Mouse (Mus musculus): Measurements from ENCODE around the gene Srarp. TPM values are rescaled to one million over a fixed set of nuclear protein-coding genes. Genes with fewer than 3 reads are reported as not detected.
A peak's percentile ranks its signal among the peaks of the same experiment; 100 is the strongest.

Gene Srarp
- polyA plus RNA-seq, 1 experiment from 2014 or later: not detected

GRCm38 (mm10) chr4:141397861-141398260, 38.0 kb downstream of the Srarp start:
- ATAC-seq (ENCODE audit: low FRiP score) (no peak), DNase-seq (ENCODE audit: low spot score) (no peak)
- Histone ChIP-seq H3K9ac (ENCODE audit: low read depth, low read length) (no peak overlapping the region), H3K4me3 (ENCODE audit: low read depth, low read length) (no peak overlapping the region), H3K9me3 (ENCODE audit: control insufficient read depth, low read length) (no peaks in the 10 kb centered on the region), H3K4me1 (replicated peaks; ENCODE audit: control insufficient read depth, insufficient read depth, low read length) (no peaks in the 10 kb centered on the region), H3K36me3 (ENCODE audit: control insufficient read depth, insufficient read depth, low read length) (no peaks in the 10 kb centered on the region), H3K27me3 (ENCODE audit: control insufficient read depth, insufficient read depth, low read length) (no peaks in the 10 kb centered on the region), H3K4me2 (replicated peaks; ENCODE audit: low read depth, low read length) (no peak overlapping the region), H3K27ac (ENCODE audit: low read depth, low read length) (no peak overlapping the region)
- 77% methylated on average over 12 of the region's 12 CpGs for WGBS

GRCm38 (mm10) chr4:141394751-141395150, 41.2 kb downstream of the Srarp start:
- ATAC-seq (ENCODE audit: low FRiP score) (no peak), DNase-seq (ENCODE audit: low spot score) (no peak)
- Histone ChIP-seq H3K9ac (ENCODE audit: low read depth, low read length) (no peak overlapping the region), H3K9me3 (ENCODE audit: control insufficient read depth, low read length) (no peaks in the 10 kb centered on the region), H3K27ac (ENCODE audit: low read depth, low read length) (no peak overlapping the region), H3K4me1 (replicated peaks; ENCODE audit: control insufficient read depth, insufficient read depth, low read length) (no peaks in the 10 kb centered on the region), H3K36me3 (ENCODE audit: control insufficient read depth, insufficient read depth, low read length) (no peaks in the 10 kb centered on the region), H3K27me3 (ENCODE audit: control insufficient read depth, insufficient read depth, low read length) (no peaks in the 10 kb centered on the region), H3K4me3 (ENCODE audit: low read depth, low read length) (no peak overlapping the region), H3K4me2 (replicated peaks; ENCODE audit: low read depth, low read length) (no peak overlapping the region)
- 18% methylated on average over 16 of the region's 16 CpGs for WGBS

GRCm38 (mm10) chr4:141391293-141391692, 44.6 kb downstream of the Srarp start:
- Histone ChIP-seq H3K4me3 (ENCODE audit: low read depth, low read length) (no peak overlapping the region), H3K4me1 (replicated peaks; ENCODE audit: control insufficient read depth, insufficient read depth, low read length) (no peaks in the 10 kb centered on the region), H3K36me3 (ENCODE audit: control insufficient read depth, insufficient read depth, low read length) (no peaks in the 10 kb centered on the region), H3K9ac (ENCODE audit: low read depth, low read length) (no peak overlapping the region), H3K27ac (ENCODE audit: low read depth, low read length) (no peak overlapping the region), H3K27me3 (ENCODE audit: control insufficient read depth, insufficient read depth, low read length) (no peaks in the 10 kb centered on the region), H3K4me2 (replicated peaks; ENCODE audit: low read depth, low read length) (no peak overlapping the region), H3K9me3 (ENCODE audit: control insufficient read depth, low read length) (no peaks in the 10 kb centered on the region)
- no peak for DNase-seq (ENCODE audit: low spot score)
- WGBS: 75% methylated on average over 12 of the region's 12 CpGs
- ATAC-seq (ENCODE audit: low FRiP score): no peak

GRCm38 (mm10) chr4:141389366-141390150, 46.3 kb downstream of the Srarp start:
- WGBS: 73% methylated on average over 18 of the region's 18 CpGs
- Histone ChIP-seq H3K4me3 (ENCODE audit: low read depth, low read length) (no peak overlapping the region), H3K27me3 (ENCODE audit: control insufficient read depth, insufficient read depth, low read length) (peaks cover 1% of the 10 kb centered on the region; the same call in 1 of the 2 replicates), H3K27ac (ENCODE audit: low read depth, low read length) (no peak overlapping the region), H3K36me3 (ENCODE audit: control insufficient read depth, insufficient read depth, low read length) (no peaks in the 10 kb centered on the region), H3K4me1 (replicated peaks; ENCODE audit: control insufficient read depth, insufficient read depth, low read length) (no peaks in the 10 kb centered on the region), H3K9ac (ENCODE audit: low read depth, low read length) (no peak overlapping the region), H3K4me2 (replicated peaks; ENCODE audit: low read depth, low read length) (no peak overlapping the region), H3K9me3 (ENCODE audit: control insufficient read depth, low read length) (no peaks in the 10 kb centered on the region)
- DNase-seq (ENCODE audit: low spot score): no peak
- ATAC-seq (ENCODE audit: low FRiP score): no peak; the same call in 1 of the 2 replicates

- Histone ChIP-seq H3K27ac (ENCODE audit: low read depth, low read length) (no peak overlapping the region), H3K36me3 (ENCODE audit: control insufficient read depth, insufficient read depth, low read length) (no peaks in the 10 kb centered on the region), H3K9ac (ENCODE audit: low read depth, low read length) (no peak overlapping the region), H3K4me3 (ENCODE audit: low read depth, low read length) (no peak overlapping the region), H3K27me3 (ENCODE audit: control insufficient read depth, insufficient read depth, low read length) (peaks cover 18% of the 10 kb centered on the region), H3K9me3 (ENCODE audit: control insufficient read depth, low read length) (no peaks in the 10 kb centered on the region), H3K4me2 (replicated peaks; ENCODE audit: low read depth, low read length) (no peak overlapping the region), H3K4me1 (replicated peaks; ENCODE audit: control insufficient read depth, insufficient read depth, low read length) (no peaks in the 10 kb centered on the region)
- ATAC-seq (ENCODE audit: low FRiP score): no peak
- no peak for DNase-seq (ENCODE audit: low spot score)
- WGBS: 63% methylated on average over 5 of the region's 5 CpGs
Observed at GRCm38 (mm10) chr4:141387933-141388332, 48.0 kb downstream of the Srarp start.

- H3K27ac ChIP-seq (ENCODE audit: low read depth, low read length): no peak overlapping the region
Observed at GRCm38 (mm10) chr4:141387093-141387784, 48.7 kb downstream of the Srarp start.

GRCm38 (mm10) chr4:141386150-141386549, 49.8 kb downstream of the Srarp start:
- Histone ChIP-seq H3K27ac (ENCODE audit: low read depth, low read length) (no peak overlapping the region), H3K4me1 (replicated peaks; ENCODE audit: control insufficient read depth, insufficient read depth, low read length) (peaks cover 4% of the 10 kb centered on the region; the same call in 1 of the 2 replicates), H3K4me2 (replicated peaks; ENCODE audit: low read depth, low read length) (no peak overlapping the region), H3K4me3 (ENCODE audit: low read depth, low read length) (no peak overlapping the region), H3K9me3 (ENCODE audit: control insufficient read depth, low read length) (no peaks in the 10 kb centered on the region), H3K27me3 (ENCODE audit: control insufficient read depth, insufficient read depth, low read length) (peaks cover 31% of the 10 kb centered on the region), H3K9ac (ENCODE audit: low read depth, low read length) (no peak overlapping the region), H3K36me3 (ENCODE audit: control insufficient read depth, insufficient read depth, low read length) (no peaks in the 10 kb centered on the region)
- no peak for DNase-seq (ENCODE audit: low spot score)
- WGBS: 74% methylated on average over 7 of the region's 7 CpGs
- no peak for ATAC-seq (ENCODE audit: low FRiP score)

More at GRCm38 (mm10) chr4:141387093-141387784, 48.7 kb downstream of the Srarp start:
- DNase-seq (ENCODE audit: low spot score) (peak; percentile 88), ATAC-seq (ENCODE audit: low FRiP score) (no peak; the same call in 1 of the 2 replicates)
- WGBS: 22% methylated on average over 5 of the region's 5 CpGs
- Histone ChIP-seq H3K4me1 (replicated peaks; ENCODE audit: control insufficient read depth, insufficient read depth, low read length) (peaks cover 2% of the 10 kb centered on the region; the same call in 1 of the 2 replicates), H3K27me3 (ENCODE audit: control insufficient read depth, insufficient read depth, low read length) (peaks cover 25% of the 10 kb centered on the region), H3K9me3 (ENCODE audit: control insufficient read depth, low read length) (no peaks in the 10 kb centered on the region), H3K36me3 (ENCODE audit: control insufficient read depth, insufficient read depth, low read length) (no peaks in the 10 kb centered on the region), H3K4me3 (ENCODE audit: low read depth, low read length) (no peak overlapping the region), H3K4me2 (replicated peaks; ENCODE audit: low read depth, low read length) (no peak overlapping the region), H3K9ac (ENCODE audit: low read depth, low read length) (no peak overlapping the region)

- 0% methylated on average over 6 of the region's 7 CpGs for WGBS
- Histone ChIP-seq H3K4me1 (replicated peaks; ENCODE audit: control insufficient read depth, insufficient read depth, low read length) (peaks cover 4% of the 10 kb centered on the region; the same call in 1 of the 2 replicates), H3K9me3 (ENCODE audit: control insufficient read depth, low read length) (no peaks in the 10 kb centered on the region), H3K9ac (ENCODE audit: low read depth, low read length) (no peak overlapping the region), H3K4me2 (replicated peaks; ENCODE audit: low read depth, low read length) (no peak overlapping the region), H3K27ac (ENCODE audit: low read depth, low read length) (no peak overlapping the region), H3K27me3 (ENCODE audit: control insufficient read depth, insufficient read depth, low read length) (peaks cover 31% of the 10 kb centered on the region), H3K36me3 (ENCODE audit: control insufficient read depth, insufficient read depth, low read length) (no peaks in the 10 kb centered on the region), H3K4me3 (ENCODE audit: low read depth, low read length) (no peak overlapping the region)
- ATAC-seq (ENCODE audit: low FRiP score): no peak
- DNase-seq (ENCODE audit: low spot score): peak; percentile 82
Observed at GRCm38 (mm10) chr4:141385275-141385674, 50.6 kb downstream of the Srarp start.

Measured in hindbrain, embryonic 11.5 days (tissue).